Mouse (Mus musculus) bone marrow macrophage, adult 2 months (primary cell): ENCODE measurements at regions not wholly inside any gene's neighbourhood (a gene's known extent, or its start where the extent isn't known, plus 50 kb on each side); places are given as distances from the start of the nearest gene placed in this dataset.
"Not testable (repeated sequence)": the region's sequence is repeated elsewhere in the genome, so short reads cannot be mapped to it uniquely, and the experiment has no call there.

Experiments used
- H3K27ac ChIP-seq: 2 replicates; pipeline ENCODE4 v1.5.1; 2012; ENCODE audit warnings: low read depth, low read length; ENCODE audit not compliant: insufficient read depth
- H3K4me1 ChIP-seq: 2 replicates; pipeline ENCODE4 v1.6.1; 2012; ENCODE audit warnings: low read length; ENCODE audit not compliant: control insufficient read depth, insufficient read depth
- H3K4me3 ChIP-seq: 2 replicates; pipeline ENCODE4 v1.5.1; 2012; ENCODE audit warnings: mild to moderate bottlenecking, low read length, moderate library complexity; ENCODE audit not compliant: insufficient read depth
- CTCF ChIP-seq: IDR thresholded peaks from 2 replicates; pipeline ENCODE4 v1.5.1; 2012; ENCODE audit warnings: low read depth, mild to moderate bottlenecking, low read length, moderate library complexity
- POLR2A ChIP-seq: IDR thresholded peaks from 2 replicates; pipeline ENCODE4 v1.6.1; 2012; ENCODE audit warnings: mild to moderate bottlenecking, low read depth, low read length, borderline replicate concordance

DNA sequence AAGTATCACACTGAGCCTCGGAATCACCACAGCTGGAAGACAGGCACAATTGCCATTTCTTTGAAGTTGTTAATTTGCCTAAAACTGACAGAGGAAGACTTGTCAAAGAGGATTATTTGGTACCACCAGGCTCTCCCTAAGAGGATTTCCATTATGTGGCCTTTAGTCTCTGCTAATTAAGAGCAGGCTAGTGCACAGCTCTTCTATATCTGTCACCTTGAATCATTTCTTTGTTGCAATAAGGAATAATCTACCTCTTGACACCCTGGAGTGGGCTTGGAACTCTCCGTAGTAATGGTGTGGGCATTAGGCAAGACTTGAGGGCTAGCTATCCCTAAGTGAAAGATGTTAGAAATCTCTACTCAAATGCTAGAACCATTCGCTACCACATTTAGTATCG, 227.7 kb upstream of the Tac1 start:
- no peak for TF ChIP-seq POLR2A
- TF ChIP-seq CTCF = no peak
- no peak overlapping the region for H3K4me3 ChIP-seq

DNA sequence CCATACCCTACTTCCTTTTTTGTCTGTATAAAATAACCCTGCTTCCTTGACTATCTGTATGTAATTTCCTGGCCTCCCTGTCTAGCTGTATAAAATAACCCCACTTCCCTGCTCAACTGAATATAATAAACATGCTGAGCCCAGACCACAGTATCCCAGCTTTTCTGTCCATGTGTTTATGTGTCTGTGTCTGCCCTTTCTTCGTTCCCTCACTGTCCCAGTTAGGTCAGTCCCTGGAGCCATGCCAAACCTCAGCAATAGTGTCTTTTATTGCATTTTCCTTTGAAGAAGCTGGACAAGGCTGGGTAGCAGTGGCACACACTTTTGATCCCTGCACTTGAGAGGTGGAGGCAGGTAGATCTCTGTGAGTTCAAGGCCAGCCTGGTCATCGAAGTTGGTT, 198.0 kb upstream of the Tac1 start:
- Histone ChIP-seq H3K27ac (no peak overlapping the region), H3K4me3 (no peak overlapping the region), H3K4me1 (no peaks in the 10 kb centered on the region)
- TF ChIP-seq CTCF (no peak), POLR2A (no peak)

More for the DNA sequence above, 227.7 kb upstream of the Tac1 start:
- no peak overlapping the region for H3K27ac ChIP-seq
- H3K4me1 ChIP-seq = no peaks in the 10 kb centered on the region

DNA sequence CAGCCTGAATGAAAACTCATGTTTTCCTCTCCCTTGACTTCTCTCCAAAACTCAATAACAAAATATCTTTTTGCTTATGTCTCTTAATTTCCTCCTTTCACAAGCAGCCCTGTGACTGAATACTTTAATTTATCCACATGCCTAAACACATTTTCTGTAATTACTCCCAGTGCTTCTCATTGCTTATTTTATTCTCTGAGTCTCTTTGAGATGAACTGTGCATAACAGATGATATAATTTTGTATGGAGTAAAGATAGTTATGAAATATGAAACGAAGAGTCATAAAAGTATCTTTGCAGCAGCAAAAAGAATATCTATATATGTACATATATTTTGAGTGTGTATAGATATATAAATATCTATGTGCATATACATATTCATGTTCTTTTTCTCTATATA, 187.5 kb upstream of the Tac1 start:
- no peak overlapping the region for H3K27ac ChIP-seq
- H3K4me1 ChIP-seq = no peaks in the 10 kb centered on the region
- TF ChIP-seq POLR2A (no peak), CTCF (no peak)
- no peak overlapping the region for H3K4me3 ChIP-seq

DNA sequence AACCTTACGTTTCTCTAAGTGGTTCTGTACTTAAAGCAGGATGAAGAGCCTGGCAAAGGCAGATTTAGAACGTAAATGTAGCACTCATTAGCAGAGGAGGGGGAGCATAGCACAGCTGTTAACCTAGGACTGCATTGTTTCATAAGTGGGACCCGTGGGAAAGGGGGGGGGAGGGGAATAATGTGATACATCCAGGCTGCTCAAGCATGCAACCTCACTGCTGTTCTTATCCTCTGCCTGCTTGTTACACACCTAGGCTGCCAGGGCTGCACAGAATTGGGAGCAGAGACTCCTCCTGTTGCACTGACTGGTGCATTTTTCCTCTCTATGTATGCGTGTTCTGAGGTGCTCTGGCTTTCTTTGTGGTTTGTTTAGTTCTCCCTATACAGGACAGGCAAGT, 180.1 kb upstream of the Tac1 start:
- H3K4me1 ChIP-seq = no peaks in the 10 kb centered on the region
- no peak overlapping the region for H3K27ac ChIP-seq
- no peak for TF ChIP-seq CTCF
- TF ChIP-seq POLR2A = no peak
- H3K4me3 ChIP-seq = no peak overlapping the region

DNA sequence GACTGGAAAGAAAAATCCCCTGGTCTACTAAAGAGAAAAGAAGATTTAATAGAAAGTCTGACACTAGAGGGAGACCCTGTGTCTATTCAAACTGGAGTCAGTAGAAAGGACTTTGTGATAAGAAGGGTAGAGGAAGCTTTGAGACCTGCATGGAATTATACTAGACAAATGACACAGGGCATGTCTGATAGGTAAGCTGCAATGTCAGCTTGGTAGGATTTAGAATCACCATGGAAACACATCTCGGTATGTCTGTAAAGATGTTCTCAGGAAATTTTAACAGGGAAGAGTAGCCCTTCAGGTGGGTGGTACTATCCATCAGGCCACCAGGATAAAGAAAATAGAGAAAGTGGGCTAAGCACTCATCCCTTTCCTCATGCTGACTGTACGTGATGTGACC, 178.8 kb upstream of the Tac1 start:
- no peak for TF ChIP-seq POLR2A
- TF ChIP-seq CTCF = no peak
- Histone ChIP-seq H3K4me1 (no peaks in the 10 kb centered on the region), H3K27ac (no peak overlapping the region), H3K4me3 (no peak overlapping the region)

DNA sequence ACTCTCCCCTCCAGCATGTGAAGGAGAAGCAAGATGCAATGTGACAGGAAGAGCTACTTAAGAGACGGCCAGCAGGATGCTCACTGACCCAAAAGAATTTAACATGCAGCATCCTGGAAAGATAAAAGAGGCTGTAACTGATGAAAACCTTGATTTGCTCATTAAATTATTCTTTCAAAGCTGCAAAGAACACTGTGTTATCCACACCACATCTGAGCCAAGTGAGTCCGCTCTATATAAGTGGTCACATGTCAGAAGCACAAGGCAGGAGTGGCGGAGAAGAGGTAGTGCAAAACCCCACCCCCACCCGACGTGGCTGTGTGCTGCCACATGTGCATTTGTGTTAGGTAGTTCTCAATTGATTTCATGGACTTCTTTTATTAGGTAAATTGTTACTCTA, 176.0 kb upstream of the Tac1 start:
- no peak for TF ChIP-seq POLR2A
- no peak for TF ChIP-seq CTCF
- Histone ChIP-seq H3K27ac (no peak overlapping the region), H3K4me1 (no peaks in the 10 kb centered on the region), H3K4me3 (no peak overlapping the region)

DNA sequence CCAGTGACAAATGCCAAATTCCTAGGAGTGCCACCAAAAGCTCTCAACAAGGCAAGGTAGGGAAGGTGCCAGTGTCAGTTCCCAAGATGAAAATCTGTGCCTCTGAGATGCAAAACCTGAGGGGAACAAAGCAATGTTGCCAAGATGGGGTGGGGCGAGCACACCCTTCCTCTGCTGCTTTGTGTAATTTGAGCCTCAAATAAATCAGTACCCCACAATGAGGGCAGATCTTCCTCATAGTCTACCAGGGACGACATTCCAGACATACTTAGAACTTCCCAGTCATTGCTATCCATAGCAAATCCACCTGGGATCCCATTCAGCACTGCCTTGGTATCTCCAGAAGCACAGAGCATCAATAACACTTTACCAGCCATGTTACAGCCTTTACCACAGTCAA, 129.9 kb upstream of the Tac1 start:
- no peaks in the 10 kb centered on the region for H3K4me1 ChIP-seq
- H3K27ac ChIP-seq = no peak overlapping the region
- no peak for TF ChIP-seq CTCF
- no peak for TF ChIP-seq POLR2A
- no peak overlapping the region for H3K4me3 ChIP-seq

DNA sequence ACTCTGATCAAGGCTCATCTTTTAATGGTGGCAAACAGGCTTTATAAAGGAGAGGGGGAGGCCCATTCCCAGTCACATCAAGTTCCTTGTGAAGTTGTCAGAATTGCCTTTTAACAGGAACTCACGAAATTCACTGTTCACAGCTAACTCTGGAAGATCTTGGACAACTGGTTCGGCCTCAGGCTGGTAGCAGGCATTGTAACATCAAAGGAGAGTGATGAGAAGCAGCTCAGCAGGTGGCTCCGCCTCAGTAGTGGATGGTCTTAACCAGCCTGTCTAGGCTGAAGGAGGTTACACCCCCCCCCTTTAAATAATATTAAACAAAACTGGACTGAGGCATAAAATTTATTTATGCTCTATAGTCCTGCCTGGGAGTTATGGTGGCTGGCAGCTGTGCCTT, 113.0 kb upstream of the Tac1 start:
- no peak overlapping the region for H3K4me3 ChIP-seq
- no peak overlapping the region for H3K27ac ChIP-seq
- H3K4me1 ChIP-seq = no peaks in the 10 kb centered on the region
- TF ChIP-seq CTCF = no peak
- no peak for TF ChIP-seq POLR2A

DNA sequence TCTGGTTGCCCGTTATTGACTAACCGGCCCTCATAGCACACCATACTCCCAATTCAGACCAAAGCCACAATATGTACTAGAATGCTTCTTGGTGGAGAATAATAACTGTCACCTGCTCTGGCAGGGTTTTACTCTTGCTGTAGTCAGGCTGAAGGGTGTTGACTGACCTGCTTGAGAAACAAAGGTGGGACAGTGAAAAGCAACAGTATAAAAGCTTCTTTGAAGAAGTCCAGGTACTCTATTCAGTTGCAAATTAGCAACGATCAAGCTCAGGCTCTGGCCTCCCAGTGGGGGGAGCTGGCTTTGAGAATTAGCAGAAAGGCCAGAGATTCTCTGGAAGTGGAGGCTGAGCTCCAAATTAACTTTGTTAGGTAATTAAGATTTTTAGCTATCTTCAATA, 112.4 kb upstream of the Tac1 start:
- H3K4me1 ChIP-seq, H3K27ac ChIP-seq, H3K4me3 ChIP-seq: not testable (repeated sequence)

DNA sequence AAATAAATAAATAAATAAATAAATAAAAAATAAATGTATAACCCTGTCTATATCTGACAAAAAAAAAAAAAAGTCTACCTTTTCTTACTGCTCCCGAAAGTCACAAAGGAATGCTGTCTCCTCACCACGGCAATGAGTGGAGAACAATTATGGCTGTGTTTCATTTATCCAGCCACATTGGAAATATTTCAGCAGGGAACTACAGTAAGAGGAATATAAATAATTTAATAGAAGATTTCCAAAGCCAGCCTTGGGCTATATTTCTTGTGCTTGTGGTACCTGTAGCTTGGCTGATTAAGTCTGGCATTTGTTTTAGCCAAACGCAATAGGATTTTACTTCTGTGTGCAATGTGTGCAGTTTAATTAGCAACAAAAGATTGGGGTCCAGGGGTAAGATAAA, 98.8 kb upstream of the Tac1 start:
- H3K4me1 ChIP-seq = no peaks in the 10 kb centered on the region
- no peak overlapping the region for H3K27ac ChIP-seq
- no peak overlapping the region for H3K4me3 ChIP-seq
- TF ChIP-seq POLR2A (no peak), CTCF (no peak)

DNA sequence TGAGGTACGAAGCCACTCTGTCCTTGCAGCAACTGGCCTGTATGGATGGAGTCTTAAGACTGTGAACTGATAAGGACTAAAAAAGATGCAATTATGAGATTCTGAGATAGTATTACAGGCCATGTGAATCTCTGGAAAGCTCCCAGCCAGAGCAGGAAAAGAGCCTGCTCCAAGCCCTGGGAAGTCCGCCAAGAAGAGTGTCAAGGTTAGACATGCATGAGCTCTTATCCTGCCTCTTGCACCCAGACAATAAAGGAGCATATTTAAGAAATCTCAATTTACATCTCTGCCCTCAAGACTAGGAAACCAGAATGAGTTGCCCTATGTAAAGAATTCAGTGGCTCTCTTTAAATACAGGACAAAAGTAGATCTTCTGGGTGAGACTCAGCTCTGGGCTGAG, 90.8 kb upstream of the Tac1 start:
- TF ChIP-seq POLR2A (no peak), CTCF (no peak)
- Histone ChIP-seq H3K27ac (no peak overlapping the region), H3K4me3 (no peak overlapping the region), H3K4me1 (no peaks in the 10 kb centered on the region)
